Mouse (Mus musculus) erythroblast, embryonic 14.5 days (primary cell): ENCODE measurements around the gene Pafah1b3. TPM values are rescaled to one million over a fixed set of nuclear protein-coding genes. Genes with fewer than 3 reads are reported as not detected.

Experiments used
- H3K27me3 ChIP-seq: 2 replicates; pipeline ENCODE4 v1.6.1; 2012; ENCODE audit warnings: inconsistent platforms; ENCODE audit not compliant: control insufficient read depth
- H3K36me3 ChIP-seq: 2 replicates; pipeline ENCODE4 v1.6.1; 2012; ENCODE audit warnings: mild to moderate bottlenecking, inconsistent platforms; ENCODE audit not compliant: control insufficient read depth
- H3K4me1 ChIP-seq: 2 replicates; pipeline ENCODE4 v1.6.1; 2012; ENCODE audit warnings: inconsistent platforms; ENCODE audit not compliant: control insufficient read depth
- H3K4me3 ChIP-seq: replicated peaks from 2 replicates; pipeline ENCODE3; 2012; ENCODE audit warnings: moderate library complexity, mild to moderate bottlenecking, inconsistent platforms
- H3K9me3 ChIP-seq: 2 replicates; pipeline ENCODE4 v1.6.1; 2012; ENCODE audit warnings: low read length, inconsistent platforms, mixed read lengths; ENCODE audit not compliant: control insufficient read depth
- GATA1 ChIP-seq: IDR thresholded peaks from 2 replicates; pipeline ENCODE4 v1.6.1; 2012; ENCODE audit warnings: low read length, inconsistent platforms, mixed read lengths
- TAL1 ChIP-seq: IDR thresholded peaks from 3 replicates; pipeline ENCODE4 v1.6.1; 2012; ENCODE audit warnings: low read length, inconsistent platforms, mixed read lengths
- polyA plus RNA-seq: library from polyadenylated mRNA; stranded (reverse); fragments of >175 nt; gene quantifications from 2 replicates; pipeline ENCODE4 v1.2.3, GENCODE M21; 2012

The Pafah1b3 gene
- polyA plus RNA-seq, 1 experiment, result 1.2 TPM

DNA sequence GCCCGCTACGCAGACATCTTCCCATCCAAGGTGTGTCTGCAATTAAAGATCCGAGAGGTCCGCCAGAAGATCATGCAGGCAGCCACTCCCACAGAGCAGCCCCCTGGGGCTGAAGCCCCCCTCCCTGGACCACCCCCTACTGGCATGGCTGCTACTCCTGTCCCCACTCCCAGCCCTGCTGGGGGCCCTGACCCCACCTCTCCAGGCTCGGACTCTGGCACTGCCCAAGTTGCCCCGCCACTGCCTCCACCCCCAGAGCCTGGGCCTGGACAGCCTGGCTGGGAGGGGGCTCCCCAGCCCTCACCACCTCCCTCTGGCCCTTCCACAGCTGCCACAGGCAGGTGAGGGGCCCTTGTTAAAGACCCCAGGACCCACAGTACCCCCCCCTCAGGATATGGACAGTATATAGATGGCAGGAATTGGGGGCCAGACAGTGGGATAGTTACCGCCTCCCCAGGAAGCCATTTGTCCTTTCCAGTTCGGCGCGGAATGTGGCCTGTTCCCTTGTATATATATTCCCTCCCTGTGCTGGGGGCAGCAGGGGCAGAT lies 4.5 kb downstream of the Pafah1b3 start:
- Histone ChIP-seq H3K36me3 (peaks cover 67% of the 10 kb centered on the region), H3K4me1 (peaks cover 31% of the 10 kb centered on the region)
- TF ChIP-seq TAL1, result no peak

DNA sequence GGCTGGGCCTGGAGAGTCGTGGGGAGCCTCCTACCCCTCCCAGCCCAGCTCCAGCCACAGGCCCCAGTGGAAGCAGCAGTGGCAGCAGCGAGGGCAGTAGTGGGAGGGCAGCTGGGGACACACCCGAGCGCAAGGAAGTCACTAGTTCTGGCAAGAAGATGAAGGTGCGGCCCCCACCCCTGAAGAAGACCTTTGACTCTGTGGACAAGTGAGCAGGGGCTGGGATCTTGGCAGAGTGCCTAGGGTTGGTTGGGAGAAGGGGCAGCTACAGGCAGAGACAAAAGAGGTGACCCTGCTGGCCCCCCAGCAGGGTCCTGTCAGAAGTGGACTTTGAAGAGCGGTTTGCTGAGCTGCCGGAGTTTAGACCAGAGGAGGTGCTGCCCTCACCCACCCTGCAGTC lies 5.7 kb downstream of the Pafah1b3 start:
- Histone ChIP-seq H3K27me3 (no peaks in the 10 kb centered on the region), H3K36me3 (peaks cover 78% of the 10 kb centered on the region), H3K9me3 (peaks cover 10% of the 10 kb centered on the region), H3K4me3 (no peak overlapping the region), H3K4me1 (peaks cover 20% of the 10 kb centered on the region)
- TF ChIP-seq GATA1 (no peak), TAL1 (no peak)

More for the DNA sequence above, 4.5 kb downstream of the Pafah1b3 start:
- H3K9me3 ChIP-seq, result peaks cover 10% of the 10 kb centered on the region
- no peaks in the 10 kb centered on the region for H3K27me3 ChIP-seq
- no peak overlapping the region for H3K4me3 ChIP-seq

DNA sequence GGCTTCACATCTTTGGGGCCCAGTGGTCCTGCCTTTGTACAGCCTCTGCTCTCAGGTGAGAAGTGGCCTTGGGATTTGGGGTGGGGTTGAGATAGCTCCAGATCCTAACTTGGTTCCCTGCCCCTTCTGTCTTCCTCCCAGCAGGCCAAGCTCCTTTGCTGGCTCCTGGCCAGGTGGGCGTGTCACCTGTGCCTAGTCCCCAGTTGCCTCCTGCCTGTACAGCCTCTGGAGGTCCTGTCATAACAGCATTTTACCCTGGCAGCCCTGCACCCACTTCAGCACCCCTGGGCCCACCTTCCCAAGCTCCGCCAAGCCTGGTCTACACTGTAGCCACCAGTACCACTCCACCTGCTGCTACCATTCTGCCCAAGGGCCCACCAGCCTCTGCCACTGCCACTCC lies 6.9 kb downstream of the Pafah1b3 start:
- Histone ChIP-seq H3K9me3 (peaks cover 10% of the 10 kb centered on the region), H3K4me1 (peaks cover 11% of the 10 kb centered on the region), H3K36me3 (peaks cover 90% of the 10 kb centered on the region), H3K27me3 (no peaks in the 10 kb centered on the region), H3K4me3 (no peak overlapping the region)
- TF ChIP-seq GATA1 (no peak), TAL1 (no peak)

DNA sequence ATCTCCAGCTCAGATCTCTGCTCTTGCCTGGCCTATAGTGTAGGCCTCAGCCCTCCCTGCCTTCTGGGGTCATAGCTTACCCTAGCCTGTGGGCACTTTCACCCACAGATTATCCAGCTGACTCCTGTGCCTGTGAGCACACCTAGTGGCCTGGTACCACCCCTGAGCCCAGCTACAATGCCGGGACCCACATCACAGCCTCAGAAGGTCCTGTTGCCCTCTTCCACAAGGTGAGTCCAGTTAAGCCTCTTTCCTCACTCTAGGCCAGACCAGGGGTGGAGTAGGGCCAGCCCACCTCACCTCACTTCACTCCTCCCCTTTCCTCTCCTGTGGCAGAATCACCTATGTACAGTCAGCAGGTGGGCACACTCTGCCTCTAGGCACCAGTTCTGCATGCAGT lies 7.3 kb downstream of the Pafah1b3 start:
- peaks cover 10% of the 10 kb centered on the region for H3K9me3 ChIP-seq
- TF ChIP-seq TAL1 (no peak), GATA1 (no peak; the same call in 1 of the 2 replicates)
- no peaks in the 10 kb centered on the region for H3K27me3 ChIP-seq
- peaks cover 15% of the 10 kb centered on the region for H3K4me1 ChIP-seq
- no peak overlapping the region for H3K4me3 ChIP-seq
- H3K36me3 ChIP-seq, result peaks cover 95% of the 10 kb centered on the region

DNA sequence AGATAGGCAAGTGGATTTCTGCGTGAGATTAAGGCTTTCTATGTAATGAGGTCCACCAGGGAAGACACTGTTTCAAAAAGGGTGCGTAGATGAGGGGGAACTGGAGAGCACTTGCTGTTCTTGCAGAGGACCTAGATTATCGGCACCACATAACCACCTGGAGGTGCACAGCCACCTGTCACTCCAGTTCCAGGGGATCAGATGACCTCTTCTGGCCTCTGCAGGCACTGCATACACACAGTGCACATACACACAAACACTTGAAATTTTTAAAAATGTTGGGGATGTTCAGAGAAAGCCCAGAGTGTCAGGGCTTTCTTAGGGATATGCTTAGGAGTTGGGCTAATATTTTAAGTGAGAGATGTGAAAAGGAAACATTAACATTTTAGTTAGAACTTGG lies 7.9 kb downstream of the Pafah1b3 start:
- H3K9me3 ChIP-seq, result peaks cover 10% of the 10 kb centered on the region
- TF ChIP-seq TAL1, result no peak
- no peak for TF ChIP-seq GATA1
- no peaks in the 10 kb centered on the region for H3K27me3 ChIP-seq
- peaks cover 97% of the 10 kb centered on the region for H3K36me3 ChIP-seq
- peaks cover 20% of the 10 kb centered on the region for H3K4me1 ChIP-seq
- no peak overlapping the region for H3K4me3 ChIP-seq

DNA sequence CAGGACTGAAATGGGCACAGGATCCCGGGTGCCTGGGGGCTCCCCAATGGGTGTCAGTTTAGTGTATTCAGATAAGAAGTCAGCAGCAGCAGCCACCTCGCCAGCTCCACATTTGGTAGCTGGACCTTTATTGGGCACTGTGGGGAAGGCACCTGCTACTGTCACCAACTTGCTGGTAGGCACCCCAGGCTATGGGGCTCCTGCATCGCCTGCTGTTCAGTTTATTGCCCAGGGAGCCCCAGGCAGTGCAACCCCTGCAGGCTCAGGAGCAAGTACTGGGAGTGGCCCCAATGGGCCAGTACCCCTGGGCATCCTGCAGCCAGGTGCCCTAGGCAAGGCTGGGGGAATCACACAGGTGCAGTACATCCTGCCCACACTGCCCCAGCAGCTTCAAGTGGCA lies 9.1 kb downstream of the Pafah1b3 start:
- peaks cover 32% of the 10 kb centered on the region for H3K4me1 ChIP-seq
- peaks cover 10% of the 10 kb centered on the region for H3K9me3 ChIP-seq
- TF ChIP-seq GATA1 (no peak), TAL1 (no peak)
- peaks cover 99% of the 10 kb centered on the region for H3K36me3 ChIP-seq
- H3K4me3 ChIP-seq, result no peak overlapping the region
- no peaks in the 10 kb centered on the region for H3K27me3 ChIP-seq

DNA sequence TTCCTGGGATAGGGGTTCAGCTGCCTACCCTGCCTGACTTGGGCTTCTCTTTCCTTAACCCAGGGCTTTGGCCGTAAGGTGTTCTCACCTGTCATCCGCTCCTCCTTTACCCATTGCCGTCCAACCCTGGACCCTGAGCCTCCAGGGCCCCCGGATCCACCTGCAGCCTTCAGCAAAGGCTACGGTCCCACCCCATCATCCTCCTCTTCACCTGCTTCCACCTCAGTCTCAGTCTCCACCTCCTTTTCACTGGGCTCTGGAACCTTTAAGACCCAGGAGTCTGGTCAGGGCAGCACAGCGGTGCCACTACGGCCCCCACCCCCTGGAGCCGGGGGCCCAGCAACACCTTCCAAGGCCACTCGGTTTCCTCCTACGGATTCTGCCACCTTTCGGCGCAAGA lies 9.8 kb downstream of the Pafah1b3 start:
- no peak for TF ChIP-seq GATA1
- no peak for TF ChIP-seq TAL1
- Histone ChIP-seq H3K36me3 (peaks cover 95% of the 10 kb centered on the region), H3K4me3 (no peak overlapping the region)

DNA sequence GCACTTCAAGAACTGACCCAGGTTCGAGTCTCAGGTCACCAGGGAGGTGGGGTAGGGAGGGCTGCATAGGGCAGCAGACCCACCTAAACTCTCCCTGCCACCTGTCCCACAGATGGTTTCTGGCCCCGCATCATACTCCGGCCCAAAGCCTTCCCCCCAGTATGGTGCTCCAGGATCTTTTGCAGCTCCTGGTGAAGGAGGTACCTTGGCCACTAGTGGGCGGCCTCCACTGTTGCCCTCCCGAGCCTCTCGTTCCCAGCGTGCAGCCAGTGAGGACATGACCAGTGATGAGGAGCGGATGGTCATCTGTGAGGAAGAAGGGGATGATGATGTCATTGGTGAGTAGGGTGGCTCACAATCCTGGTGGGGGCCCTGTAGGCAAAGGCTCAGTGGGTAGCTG lies 10.8 kb downstream of the Pafah1b3 start:
- peaks cover 10% of the 10 kb centered on the region for H3K9me3 ChIP-seq
- H3K4me3 ChIP-seq, result no peak overlapping the region
- peaks cover 43% of the 10 kb centered on the region for H3K4me1 ChIP-seq

More for the DNA sequence above, 9.8 kb downstream of the Pafah1b3 start:
- no peaks in the 10 kb centered on the region for H3K27me3 ChIP-seq
- H3K9me3 ChIP-seq, result peaks cover 10% of the 10 kb centered on the region
- peaks cover 39% of the 10 kb centered on the region for H3K4me1 ChIP-seq

DNA sequence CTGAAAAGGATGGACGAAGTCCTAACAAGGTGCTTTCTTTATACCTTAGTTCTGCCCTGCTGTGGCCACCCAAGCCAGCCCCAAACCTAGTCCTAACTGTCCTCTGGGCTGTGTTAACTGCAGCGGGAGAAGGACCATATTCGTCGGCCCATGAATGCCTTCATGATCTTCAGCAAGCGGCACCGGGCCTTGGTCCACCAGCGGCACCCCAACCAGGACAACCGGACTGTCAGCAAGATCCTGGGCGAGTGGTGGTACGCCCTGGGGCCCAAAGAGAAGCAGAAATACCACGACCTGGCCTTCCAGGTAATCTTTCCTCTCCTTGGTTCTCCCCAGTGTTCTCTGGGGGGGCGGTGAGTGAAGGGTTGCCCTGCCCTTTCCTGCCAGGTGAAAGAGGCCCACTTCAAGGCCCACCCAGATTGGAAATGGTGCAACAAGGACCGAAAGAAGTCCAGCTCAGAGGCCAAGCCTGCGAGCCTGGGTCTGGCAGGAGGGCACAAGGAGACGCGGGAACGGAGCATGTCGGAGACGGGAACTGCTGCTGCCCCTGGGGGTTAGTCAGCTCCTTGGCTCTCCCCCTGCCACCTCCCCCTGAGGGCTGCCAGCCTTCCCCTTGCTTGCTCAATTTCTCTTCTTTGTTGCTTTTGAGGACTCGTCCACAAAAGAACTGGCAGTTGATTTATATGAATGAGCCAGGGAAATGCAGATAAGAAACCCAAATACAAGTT lies 12.1 kb downstream of the Pafah1b3 start:
- Histone ChIP-seq H3K4me1 (peaks cover 49% of the 10 kb centered on the region), H3K36me3 (peaks cover 72% of the 10 kb centered on the region), H3K9me3 (peaks cover 10% of the 10 kb centered on the region), H3K27me3 (no peaks in the 10 kb centered on the region), H3K4me3 (no peak overlapping the region)
- no peak for TF ChIP-seq GATA1
- TF ChIP-seq TAL1, result no peak

More for the DNA sequence above, 10.8 kb downstream of the Pafah1b3 start:
- peaks cover 85% of the 10 kb centered on the region for H3K36me3 ChIP-seq
- H3K27me3 ChIP-seq, result no peaks in the 10 kb centered on the region
- TF ChIP-seq GATA1 (no peak), TAL1 (no peak)
